Mouse (Mus musculus) granulocyte monocyte progenitor cell, adult 5-6 weeks (primary cell): ENCODE measurements around the gene Sectm1b. TPM values are rescaled to one million over a fixed set of nuclear protein-coding genes. Genes with fewer than 3 reads are reported as not detected.

ENCODE experiments used
- ATAC-seq: replicated peaks from 2 replicates; pipeline ENCODE4 v1.8.0; 2016; ENCODE audit warnings: mild to moderate bottlenecking, moderate TSS enrichment, inconsistent platforms; ENCODE audit not compliant: poor library complexity, severe bottlenecking
- total RNA-seq, 2 experiments: library from RNA; stranded (forward) in 1 of 2; stranded (reverse) in 1 of 2; fragments of 200-712, 200-1000 nt in 1 of 2; fragments of >200 nt in 1 of 2; fragmentation: Nextera tagmentation in 1 of 2; gene quantifications; 2 replicates each; pipeline ENCODE4 v1.2.3; 2014 to 2017

Gene Sectm1b
- total RNA-seq, 2 experiments from 2014 or later, result not detected

GRCm38 (mm10) chr11:121038366-121039240 is 24.8 kb downstream of the Sectm1b start:
- peak; percentile 33; the same call in 1 of the 2 replicates for ATAC-seq

- ATAC-seq, result 0 out of 2 replicates have a peak, but pooled peaks have one; percentile 17
Measured at GRCm38 (mm10) chr11:121033118-121033517, 30.3 kb downstream of the Sectm1b start.

GRCm38 (mm10) chr11:121027259-121027658 is 36.1 kb downstream of the Sectm1b start:
- ATAC-seq, result no peak

DNA sequence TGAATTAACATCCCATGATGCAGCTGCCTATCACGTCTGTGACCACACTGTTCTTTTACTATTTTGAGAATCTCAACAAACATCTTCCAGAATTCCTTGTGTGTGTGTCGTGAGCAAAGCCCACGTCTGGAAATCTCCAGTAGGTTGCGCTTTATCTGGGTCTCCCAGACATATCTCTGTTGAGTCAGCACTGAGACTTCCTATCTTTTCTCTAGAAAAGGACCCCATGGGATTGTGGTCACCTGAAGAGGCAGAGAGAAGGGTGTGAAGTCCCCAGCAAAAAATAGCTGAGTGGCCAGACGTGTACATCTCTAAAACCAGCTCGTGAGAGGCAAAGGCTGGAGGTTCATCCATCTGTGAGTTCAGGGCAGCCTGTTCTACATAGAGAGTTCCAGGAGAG is 39.2 kb downstream of the Sectm1b start:
- ATAC-seq, result no peak

- no peak for ATAC-seq
Measured at GRCm38 (mm10) chr11:121019501-121019900, 43.9 kb downstream of the Sectm1b start.

- ATAC-seq, result peak; percentile 76
Measured at GRCm38 (mm10) chr11:121017703-121018102, 45.7 kb downstream of the Sectm1b start.

DNA sequence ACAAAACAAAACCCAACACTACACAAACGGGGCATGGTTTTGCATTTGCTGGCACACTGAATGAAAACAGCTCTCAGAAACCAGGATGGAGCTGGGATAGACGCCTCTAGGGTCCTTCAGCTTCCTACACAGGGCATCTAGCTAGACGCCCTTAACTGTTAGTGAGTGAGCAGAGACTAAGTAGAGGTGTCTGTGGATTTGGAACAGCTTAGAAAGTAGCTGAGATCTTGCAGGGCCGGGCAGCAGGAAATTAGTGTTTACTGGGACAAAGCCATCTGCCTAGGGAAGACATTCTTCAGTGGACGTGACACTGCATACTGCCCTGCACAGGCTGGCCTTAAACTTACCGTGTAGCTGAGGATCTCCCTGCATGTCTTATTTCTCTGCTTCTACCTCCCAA is 47.9 kb downstream of the Sectm1b start:
- no peak for ATAC-seq

- no peak for ATAC-seq
Measured at GRCm38 (mm10) chr11:121014896-121015300, 48.5 kb downstream of the Sectm1b start.

- no peak for ATAC-seq
Measured at GRCm38 (mm10) chr11:121013656-121014055, 49.7 kb downstream of the Sectm1b start.

- no peak for ATAC-seq
Measured at GRCm38 (mm10) chr11:121010044-121010755, 53.2 kb downstream of the Sectm1b start.

DNA sequence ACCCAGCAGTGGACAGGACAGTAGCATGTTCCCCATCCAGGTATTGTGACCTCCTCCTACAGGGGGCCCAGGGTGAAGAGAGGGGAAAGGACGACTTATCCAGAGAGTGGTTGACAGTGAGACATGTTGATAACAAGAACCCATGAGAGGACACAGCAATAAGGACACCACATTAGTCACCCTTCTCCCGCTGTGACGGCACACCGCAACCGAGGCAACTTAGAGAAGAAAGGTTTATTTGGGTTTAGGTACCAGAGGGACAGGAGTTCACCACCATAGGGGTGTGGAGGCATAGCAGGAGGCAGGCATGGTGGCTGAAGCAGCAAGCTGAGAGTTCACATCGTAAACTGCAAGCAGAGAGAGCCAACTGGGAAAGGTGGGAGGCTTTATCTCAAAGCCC is 57.2 kb downstream of the Sectm1b start:
- no peak for ATAC-seq

GRCm38 (mm10) chr11:121004281-121004680 is 59.1 kb downstream of the Sectm1b start:
- ATAC-seq, result no peak

Other genes starting within 250 kb of the Sectm1b start
- 79.3 and 146 TPM in 2 replicates for gene Fasn, start 239.0 kb downstream of the Sectm1b start, total RNA-seq (2014; fragmentation: Nextera tagmentation)
- 45.2 and 59.7 TPM in 2 replicates for gene Fasn, start 239.0 kb downstream of the Sectm1b start, total RNA-seq (2017)
- gene Ccdc57, start 130.7 kb downstream of the Sectm1b start, total RNA-seq (2014; fragmentation: Nextera tagmentation), result 4.6 and 5.2 TPM in 2 replicates
- 5.6 and 6.9 TPM in 2 replicates for gene Ccdc57, start 130.7 kb downstream of the Sectm1b start, total RNA-seq (2017)
- gene Slc16a3, start 115.1 kb downstream of the Sectm1b start, total RNA-seq (2014; fragmentation: Nextera tagmentation), result 5.0 and 11.3 TPM in 2 replicates
- gene Slc16a3, start 115.1 kb downstream of the Sectm1b start, total RNA-seq (2017), result 4.1 and 4.7 TPM in 2 replicates
- 53.7 and 63.6 TPM in 2 replicates for gene Csnk1d, start 72.2 kb downstream of the Sectm1b start, total RNA-seq (2014; fragmentation: Nextera tagmentation)
- 68.2 and 70.6 TPM in 2 replicates for gene Csnk1d, start 72.2 kb downstream of the Sectm1b start, total RNA-seq (2017)
- 6.1 TPM in 1 of 2 replicates, not detected in the other for gene Cd7, start 24.2 kb downstream of the Sectm1b start, total RNA-seq (2014; fragmentation: Nextera tagmentation)
- not detected in 2 replicates for gene Cd7, start 24.2 kb downstream of the Sectm1b start, total RNA-seq (2017)
- not detected in 2 replicates for gene Sectm1a, start 17.7 kb upstream of the Sectm1b start, total RNA-seq (2014; fragmentation: Nextera tagmentation)
- not detected in 2 replicates for gene Sectm1a, start 17.7 kb upstream of the Sectm1b start, total RNA-seq (2017)
- gene Tex19.2, start 55.1 kb upstream of the Sectm1b start, total RNA-seq (2014; fragmentation: Nextera tagmentation), result not detected in 2 replicates
- gene Tex19.2, start 55.1 kb upstream of the Sectm1b start, total RNA-seq (2017), result not detected in 2 replicates
- gene Tex19.1, start 82.6 kb upstream of the Sectm1b start, total RNA-seq (2014; fragmentation: Nextera tagmentation), result not detected in 2 replicates
- not detected in 2 replicates for gene Tex19.1, start 82.6 kb upstream of the Sectm1b start, total RNA-seq (2017)
- gene Uts2r, start 96.7 kb upstream of the Sectm1b start, total RNA-seq (2014; fragmentation: Nextera tagmentation), result not detected in 2 replicates
- gene Uts2r, start 96.7 kb upstream of the Sectm1b start, total RNA-seq (2017), result not detected in 2 replicates
- gene Hexdc, start 140.9 kb upstream of the Sectm1b start, total RNA-seq (2014; fragmentation: Nextera tagmentation), result 5.6 and 11.5 TPM in 2 replicates
- 2.4 and 4.8 TPM in 2 replicates for gene Hexdc, start 140.9 kb upstream of the Sectm1b start, total RNA-seq (2017)
- 13.1 and 15.1 TPM in 2 replicates for gene Ogfod3, start 141.1 kb upstream of the Sectm1b start, total RNA-seq (2014; fragmentation: Nextera tagmentation)
- 7.7 and 10.3 TPM in 2 replicates for gene Ogfod3, start 141.1 kb upstream of the Sectm1b start, total RNA-seq (2017)
- gene Cybc1, start 165.8 kb upstream of the Sectm1b start, total RNA-seq (2014; fragmentation: Nextera tagmentation), result 51.9 and 70.5 TPM in 2 replicates
- gene Cybc1, start 165.8 kb upstream of the Sectm1b start, total RNA-seq (2017), result 32.9 and 54.6 TPM in 2 replicates
- gene Narf, start 173.7 kb upstream of the Sectm1b start, total RNA-seq (2014; fragmentation: Nextera tagmentation), result 10.4 and 22.0 TPM in 2 replicates
- gene Narf, start 173.7 kb upstream of the Sectm1b start, total RNA-seq (2017), result 14.7 and 21.0 TPM in 2 replicates
- 35.7 and 40.4 TPM in 2 replicates for gene Foxk2, start 196.4 kb upstream of the Sectm1b start, total RNA-seq (2014; fragmentation: Nextera tagmentation)
- gene Foxk2, start 196.4 kb upstream of the Sectm1b start, total RNA-seq (2017), result 25.3 and 26.1 TPM in 2 replicates